Mouse (Mus musculus) cerebellum, adult 9-10 months (tissue): ENCODE measurements around the gene Ank2.
"Not testable (repeated sequence)": the region's sequence is repeated elsewhere in the genome, so short reads cannot be mapped to it uniquely, and the experiment has no call there.

ENCODE experiments used
- DNase-seq: peaks from one replicate; pipeline ENCODE4 v3.0.0; 2022

The Ank2 gene

DNA sequence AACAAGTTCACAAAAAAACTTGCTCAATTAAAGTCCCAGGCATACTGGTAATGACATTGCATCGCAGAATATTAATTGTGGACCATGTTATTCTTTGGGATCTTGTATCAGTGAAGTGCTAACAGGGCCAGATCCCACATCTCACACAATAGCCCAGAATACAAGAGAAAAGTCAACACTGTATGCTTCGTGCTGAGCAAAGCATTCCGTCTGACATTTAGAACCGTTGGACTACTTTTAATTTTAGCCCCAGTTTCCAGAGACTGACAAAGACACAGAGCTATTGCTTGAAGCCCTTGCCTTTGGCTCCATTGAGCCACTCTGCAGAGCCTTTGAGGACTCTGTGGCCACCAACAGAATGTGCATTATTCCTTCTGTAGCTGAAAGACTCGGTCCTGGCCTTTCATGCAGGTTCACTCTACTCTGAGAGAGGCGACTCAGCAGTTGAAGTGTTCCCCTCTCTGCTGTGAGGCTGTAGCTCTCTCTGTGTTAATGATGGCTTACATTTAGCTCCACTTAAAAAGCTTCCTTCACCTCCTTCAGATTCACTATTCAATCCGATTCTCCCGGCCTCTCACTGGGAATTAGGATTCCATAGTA lies 153.2 kb downstream of the Ank2 start:
- DNase-seq, result no peak

GRCm38 (mm10) chr3:127341300-127341699 lies 157.8 kb downstream of the Ank2 start:
- no peak for DNase-seq

DNA sequence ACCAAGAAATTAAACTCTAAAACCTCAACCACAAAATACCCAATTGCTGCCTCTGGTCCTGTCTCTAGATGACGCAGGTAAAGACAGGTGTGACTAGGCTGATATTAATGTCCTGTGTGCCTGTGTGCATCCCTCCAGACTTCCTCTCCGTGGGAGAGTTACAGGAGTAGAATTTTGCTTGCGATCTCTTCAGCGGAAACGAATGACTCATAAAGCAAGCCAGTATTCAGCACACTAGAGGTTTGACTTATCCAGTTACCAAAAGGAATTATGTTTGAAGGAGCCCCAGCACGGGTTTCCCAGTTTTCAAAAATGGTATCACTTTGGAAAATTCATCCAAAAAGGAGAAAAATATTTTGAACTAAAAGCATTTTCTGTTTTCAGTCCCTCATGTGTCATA lies 164.3 kb downstream of the Ank2 start:
- DNase-seq, result no peak

DNA sequence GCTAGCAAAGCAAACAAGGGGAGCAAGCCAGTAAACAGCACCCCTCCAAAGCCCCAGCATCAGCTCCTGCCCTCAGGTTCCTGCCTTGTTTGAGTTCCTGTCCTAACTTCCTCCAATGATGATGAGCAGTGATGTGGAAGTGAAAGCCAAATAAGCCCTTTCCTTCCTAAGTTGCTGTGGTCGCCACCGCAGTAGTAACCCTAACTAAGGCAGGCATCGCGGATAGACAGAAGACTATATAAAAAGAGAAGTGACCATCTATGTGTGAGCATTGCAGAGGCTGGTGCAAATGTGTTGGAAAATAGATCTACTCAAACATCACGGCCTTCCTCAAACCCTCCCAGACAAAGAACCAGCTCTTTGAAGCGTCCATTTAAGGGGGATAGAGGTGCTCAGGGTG lies 167.6 kb downstream of the Ank2 start:
- no peak for DNase-seq

DNA sequence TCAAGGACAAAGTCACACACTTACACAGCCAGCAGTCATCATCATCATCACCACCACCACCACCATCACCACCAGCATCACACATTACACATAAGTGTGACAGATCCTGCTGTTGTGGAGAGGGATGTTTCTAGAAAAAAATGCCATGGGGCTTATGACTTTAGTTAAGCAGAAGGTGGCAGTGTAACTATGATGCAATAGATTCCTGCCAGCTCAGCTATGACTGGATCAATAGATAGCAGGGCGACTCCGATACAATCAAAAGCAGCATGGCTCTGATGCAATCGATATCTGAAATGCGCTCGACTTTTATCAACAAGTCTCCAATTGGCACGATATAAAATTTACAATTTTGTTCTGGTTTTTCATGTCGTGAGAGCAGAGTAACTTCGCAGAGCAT lies 172.8 kb downstream of the Ank2 start:
- no peak for DNase-seq

DNA sequence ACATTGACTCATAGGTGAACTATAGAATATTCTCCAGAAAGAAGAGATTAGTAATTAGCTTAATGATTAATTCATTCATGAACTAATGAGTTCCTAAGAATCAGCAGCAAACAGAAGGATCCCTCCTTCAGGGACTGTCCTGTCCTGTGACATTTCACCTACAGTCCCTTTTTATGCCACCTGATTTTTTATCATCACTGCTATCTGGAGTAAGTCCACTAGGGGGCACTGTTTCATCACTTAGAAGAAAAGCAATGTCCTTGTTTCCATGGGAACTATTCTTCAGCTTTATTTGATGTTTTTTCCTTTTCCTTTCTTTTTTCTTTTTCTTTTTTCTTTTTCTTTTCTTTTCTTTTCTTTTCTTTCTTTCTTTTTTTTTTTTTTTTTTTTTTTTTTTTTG lies 176.3 kb downstream of the Ank2 start:
- peak; percentile 82 for DNase-seq

DNA sequence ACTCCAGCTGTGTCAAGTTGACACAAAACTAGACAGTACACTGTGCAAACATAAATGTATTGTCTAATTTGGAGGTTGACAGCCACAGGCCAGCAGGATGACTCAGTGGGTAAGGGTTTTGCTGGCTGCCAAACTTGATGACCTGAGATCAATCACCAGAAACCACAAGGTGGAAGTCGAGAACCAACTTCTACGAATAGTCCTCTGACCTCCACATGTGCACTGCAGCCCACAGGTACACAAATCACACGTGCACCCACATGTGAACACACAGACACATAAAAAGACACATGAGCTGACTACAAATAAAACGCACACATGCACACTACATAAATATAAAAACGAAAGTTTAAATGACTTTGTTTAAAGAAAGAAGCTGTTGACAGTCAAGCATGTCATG lies 177.5 kb downstream of the Ank2 start:
- DNase-seq, result no peak

- not testable (repeated sequence) for DNase-seq
These were observed 178.1 kb downstream of the Ank2 start for GRCm38 (mm10) chr3:127321031-127321430.

- DNase-seq, result no peak
These were observed 178.8 kb downstream of the Ank2 start for GRCm38 (mm10) chr3:127320311-127320710.

DNA sequence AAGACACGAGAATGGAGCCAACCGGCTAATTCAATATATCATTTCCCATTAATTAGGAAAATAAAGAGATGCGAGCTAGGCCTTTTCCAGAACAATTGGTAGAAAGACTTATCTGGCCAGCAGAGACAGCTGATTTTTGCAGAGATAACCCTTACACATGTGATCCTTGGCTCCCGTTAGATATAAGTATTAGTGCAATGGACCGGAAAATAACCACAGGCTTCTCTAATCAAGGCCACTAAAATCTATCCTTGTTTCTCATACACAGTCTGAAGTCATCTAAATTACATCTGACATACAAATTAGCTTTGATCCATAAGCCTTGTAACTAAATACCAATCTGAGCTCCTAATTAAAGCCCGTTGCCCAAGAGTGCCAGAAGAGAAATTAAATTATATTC lies 181.5 kb downstream of the Ank2 start:
- no peak for DNase-seq

GRCm38 (mm10) chr3:127316717-127317116 lies 182.4 kb downstream of the Ank2 start:
- DNase-seq, result no peak

DNA sequence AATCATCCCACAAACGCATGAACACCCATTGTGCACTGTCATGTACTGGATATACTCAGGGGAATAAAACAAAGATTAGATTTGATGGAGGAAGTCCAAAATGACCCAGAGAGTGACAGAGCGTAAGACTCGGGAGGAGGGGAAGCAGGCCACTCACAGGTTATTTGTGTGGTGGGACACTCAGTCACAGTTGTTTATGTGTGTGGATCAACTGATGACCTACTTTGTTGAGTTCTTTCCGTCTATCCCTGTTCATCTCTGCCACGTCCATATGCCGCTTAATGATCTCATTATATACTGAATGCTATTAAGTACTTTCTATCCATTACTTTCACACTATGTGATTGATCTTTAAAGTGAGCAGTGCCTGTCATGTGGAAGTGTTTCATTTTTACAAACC lies 187.6 kb downstream of the Ank2 start:
- DNase-seq, result no peak

- peak; percentile 50 for DNase-seq
These were observed 189.1 kb downstream of the Ank2 start for GRCm38 (mm10) chr3:127310079-127310478.

DNA sequence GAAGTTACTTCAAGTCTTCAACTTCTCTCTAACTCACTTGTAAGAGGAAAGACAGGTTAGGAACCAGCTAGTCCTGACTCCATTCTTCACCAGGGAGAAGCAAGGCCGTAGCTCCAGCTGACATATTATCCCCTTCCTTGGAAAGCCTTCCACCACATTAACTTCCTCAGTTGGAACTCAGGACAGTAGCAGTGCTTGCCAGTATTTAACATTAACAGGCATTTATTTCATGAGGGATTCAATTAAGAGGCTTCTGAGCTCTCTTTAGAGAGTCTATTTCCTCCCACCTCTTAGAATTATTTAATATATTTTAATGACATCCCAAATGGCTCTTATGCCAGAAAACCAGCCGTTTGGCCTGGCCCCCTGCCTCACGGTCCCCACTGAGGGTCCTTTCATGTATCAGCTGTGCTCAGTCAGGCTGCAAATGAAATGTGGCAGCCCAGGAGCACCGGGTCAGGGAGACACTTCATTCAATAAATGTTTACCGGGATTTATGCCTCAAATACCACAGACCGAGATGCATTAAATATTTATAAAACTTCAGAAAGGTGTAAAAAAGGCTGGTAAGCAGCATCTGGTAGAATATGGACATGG lies 195.1 kb downstream of the Ank2 start:
- DNase-seq, result no peak

DNA sequence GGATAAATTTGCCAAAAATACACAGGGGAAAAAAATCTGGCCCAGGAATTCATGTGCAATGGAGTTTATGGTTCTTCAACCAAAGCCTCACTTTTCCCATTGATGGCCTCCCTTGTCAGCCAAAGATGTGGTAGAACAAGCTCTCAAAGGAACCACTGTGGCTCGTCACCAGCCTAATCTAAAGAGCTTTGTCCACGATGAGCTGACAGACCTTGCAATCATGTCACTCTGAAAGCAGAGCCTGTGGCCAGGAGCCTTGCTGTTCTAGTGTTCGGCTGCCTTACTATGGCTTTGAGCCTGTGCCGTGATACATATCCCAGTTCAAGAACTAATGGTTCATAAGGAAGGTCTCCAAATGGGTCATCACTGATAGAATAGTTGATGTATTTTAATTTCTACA lies 196.1 kb downstream of the Ank2 start:
- no peak for DNase-seq

GRCm38 (mm10) chr3:127300790-127301189 lies 198.4 kb downstream of the Ank2 start:
- DNase-seq, result no peak

- DNase-seq, result no peak
These were observed 203.2 kb downstream of the Ank2 start for GRCm38 (mm10) chr3:127295921-127296320.

- no peak for DNase-seq
These were observed 204.4 kb downstream of the Ank2 start for GRCm38 (mm10) chr3:127294610-127295349.

- DNase-seq, result peak; percentile 18
These were observed 205.1 kb downstream of the Ank2 start for GRCm38 (mm10) chr3:127294079-127294478.

DNA sequence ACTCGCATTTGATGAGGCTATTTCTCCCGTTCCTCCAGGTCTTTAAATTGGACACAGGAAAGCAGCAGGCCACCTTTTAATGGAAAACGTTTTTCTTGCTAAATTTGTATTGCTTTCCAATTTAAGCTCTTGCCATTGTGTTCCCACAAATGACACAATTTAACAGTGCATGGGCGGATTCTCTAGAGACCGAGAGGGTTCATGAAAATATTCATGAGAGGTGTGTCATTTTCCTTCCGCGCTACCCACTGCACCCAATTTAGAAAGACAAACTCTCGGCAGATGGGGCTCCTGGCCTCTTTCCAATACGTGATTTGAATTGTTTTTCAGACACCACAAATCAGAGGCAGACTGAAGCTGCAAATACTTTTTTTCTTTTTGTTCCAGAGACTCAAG lies 205.7 kb downstream of the Ank2 start:
- peak; percentile 76 for DNase-seq

DNA sequence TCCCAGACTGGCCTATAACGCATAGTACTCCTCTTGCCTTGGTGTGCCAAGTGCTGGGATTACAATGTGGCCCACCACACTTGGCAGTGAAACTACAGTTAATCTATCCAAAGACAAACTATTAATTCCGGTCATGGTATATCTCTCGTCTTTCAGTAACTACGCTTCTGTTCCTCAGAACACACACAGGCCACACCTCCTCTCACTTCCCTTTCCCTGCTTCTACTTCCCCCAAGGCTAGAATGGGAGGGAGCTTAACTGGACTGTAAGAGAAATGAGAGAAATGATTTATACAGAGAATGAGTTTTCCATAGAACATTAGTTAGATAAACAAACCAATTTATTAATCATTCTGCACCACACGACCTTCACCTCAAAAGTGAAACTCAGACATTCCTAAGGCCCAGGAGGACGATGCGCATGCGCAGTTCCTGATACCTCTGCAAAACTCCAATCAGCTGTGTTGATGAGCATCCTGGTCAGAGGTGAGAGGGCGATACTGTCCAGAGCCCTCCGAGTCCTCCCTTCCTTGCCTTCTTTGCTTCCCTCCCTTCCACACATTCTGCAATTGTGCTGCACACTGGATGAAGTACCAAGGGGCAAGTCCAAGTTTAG lies 206.2 kb downstream of the Ank2 start:
- DNase-seq, result no peak

DNA sequence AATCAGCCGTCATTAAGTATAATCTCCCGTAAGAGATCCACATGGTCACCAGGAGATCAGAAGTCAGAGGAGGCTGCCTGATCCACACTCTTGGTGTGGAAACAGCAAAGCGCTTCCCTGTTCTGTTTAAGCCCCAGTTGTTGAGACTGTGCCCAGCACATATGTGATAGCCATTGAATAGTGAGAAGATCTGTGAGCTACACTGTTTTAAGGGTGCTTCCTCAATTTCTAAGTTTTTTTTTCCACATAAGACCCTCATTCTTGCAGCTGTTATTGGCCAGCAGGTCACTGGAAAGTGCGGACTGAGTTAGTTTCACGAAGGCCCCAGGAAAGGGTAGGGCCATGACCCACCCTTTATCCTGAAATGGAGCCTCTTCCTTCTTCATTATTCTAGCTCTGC lies 216.9 kb downstream of the Ank2 start:
- DNase-seq, result no peak

GRCm38 (mm10) chr3:127281390-127281789 lies 217.8 kb downstream of the Ank2 start:
- no peak for DNase-seq

GRCm38 (mm10) chr3:127280376-127280775 lies 218.8 kb downstream of the Ank2 start:
- no peak for DNase-seq
